Mouse (Mus musculus) activated CD4-positive, CD25-positive, alpha-beta regulatory T cell, adult 4 months (primary cell): ENCODE results near the gene Dusp18. TPM values are rescaled to one million over a fixed set of nuclear protein-coding genes. Genes with fewer than 3 reads are reported as not detected.
A peak's percentile ranks its signal among the peaks of the same experiment; 100 is the strongest.

Experiments used
- ATAC-seq: one replicate; pipeline ENCODE4 v1.8.0; 2017
- polyA plus RNA-seq, 2 experiments: library from polyadenylated mRNA; unstranded; fragments of 100-300 nt; shearing (Covaris generic); gene quantifications; one replicate each; pipeline ENCODE4 v1.2.1; 2017

Gene Dusp18
- polyA plus RNA-seq, 2 experiments from 2014 or later, result 0.10 to 0.20 TPM

- peak; percentile 90 for ATAC-seq
Measured at GRCm38 (mm10) chr11:3931511-3932211, 36.6 kb downstream of the Dusp18 start, which contains the start of gene Tcn2. Gene Tcn2, minus strand, starts transcription at chr11:3932159.

DNA sequence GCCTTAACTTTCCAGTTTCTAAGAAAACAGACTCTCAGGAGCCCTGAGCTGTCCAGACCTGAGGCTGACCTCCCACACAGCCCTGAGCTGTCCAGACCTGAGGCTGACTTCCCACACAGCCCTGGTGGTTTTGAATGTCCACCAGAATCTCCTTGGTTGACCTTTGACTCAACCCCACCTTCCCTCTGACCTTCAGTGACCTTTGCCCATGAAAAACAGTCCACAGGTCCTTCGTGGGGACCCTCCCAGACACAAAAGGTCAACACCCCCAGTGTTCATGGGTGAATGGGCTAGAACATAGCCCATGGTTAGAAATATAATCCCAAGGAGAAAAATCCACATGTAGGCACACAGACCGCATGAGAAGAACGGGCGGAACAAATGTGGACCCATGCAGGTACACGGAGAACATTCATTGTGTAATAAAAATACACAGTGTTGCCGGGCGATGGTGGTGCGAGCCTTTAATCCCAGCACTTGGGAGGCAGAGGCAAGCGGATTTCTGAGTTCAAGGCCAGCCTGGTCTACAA lies 38.8 kb downstream of the Dusp18 start:
- ATAC-seq, result no peak

GRCm38 (mm10) chr11:3935135-3935534 lies 40.1 kb downstream of the Dusp18 start:
- ATAC-seq, result no peak

GRCm38 (mm10) chr11:3936318-3936717 lies 41.3 kb downstream of the Dusp18 start:
- ATAC-seq, result no peak

DNA sequence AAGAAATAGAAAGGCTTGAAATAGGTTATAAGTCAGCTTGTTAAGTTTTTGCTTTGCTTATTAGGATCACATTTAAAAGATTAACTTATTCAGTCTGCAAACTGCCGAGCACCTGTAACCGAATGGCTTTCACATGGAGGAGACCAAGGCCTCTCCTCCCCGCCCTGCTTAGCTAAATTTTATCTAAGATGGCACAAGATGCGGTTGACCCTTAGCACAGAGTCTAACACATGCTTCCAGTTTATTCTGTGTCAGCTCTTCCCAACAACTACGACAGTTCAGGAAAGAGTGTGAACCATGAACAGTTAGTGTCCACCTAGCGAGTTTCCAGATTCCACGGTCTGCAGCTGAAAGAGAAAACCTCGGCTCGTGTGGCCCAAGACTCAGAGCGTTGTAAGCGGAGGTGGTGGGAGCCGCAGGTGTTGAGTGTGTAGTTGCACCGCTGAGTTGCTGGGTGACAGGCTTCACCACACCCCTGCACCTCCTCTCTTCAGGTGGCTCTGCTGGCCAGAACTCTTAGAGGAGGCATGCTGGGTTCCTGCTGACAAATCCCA lies 42.4 kb downstream of the Dusp18 start:
- ATAC-seq, result no peak

GRCm38 (mm10) chr11:3941371-3941770 lies 46.3 kb downstream of the Dusp18 start:
- ATAC-seq, result no peak

DNA sequence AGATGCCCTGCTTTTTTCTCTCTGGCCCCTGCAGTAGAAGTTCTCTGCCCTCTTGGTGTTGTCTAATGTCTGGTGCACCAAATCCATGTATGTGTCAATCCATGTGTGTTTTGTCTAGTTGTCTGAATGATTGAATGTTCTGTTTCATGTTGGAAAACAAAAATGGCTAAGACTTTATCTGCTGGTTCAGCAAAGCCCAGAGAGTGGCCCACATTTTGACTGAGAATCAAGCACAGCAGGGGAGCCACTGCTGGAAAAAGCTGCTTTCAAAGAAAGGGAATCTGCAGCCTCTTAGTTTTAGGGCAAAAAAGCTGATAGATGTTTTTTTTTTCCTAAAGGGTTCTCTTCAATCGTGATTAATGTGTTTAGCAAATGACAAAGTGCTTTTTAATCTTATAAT lies 51.3 kb downstream of the Dusp18 start:
- no peak for ATAC-seq

Other genes starting within 250 kb of the Dusp18 start
- gene Morc2a, start 246.0 kb upstream of the Dusp18 start, polyA plus RNA-seq, result 1 to 10 TPM; 6.5 to 7.8 TPM
- gene Osbp2, start 31.3 kb upstream of the Dusp18 start, polyA plus RNA-seq, result not detected
- not detected for gene 4921536K21Rik, start 142 bp upstream of the Dusp18 start, polyA plus RNA-seq
- gene Slc35e4, start 19.4 kb downstream of the Dusp18 start, polyA plus RNA-seq, result 1 to 10 TPM; 1.1 to 1.2 TPM
- gene Tcn2, start 36.9 kb downstream of the Dusp18 start, polyA plus RNA-seq, result 10 to 100 TPM; 20.4 to 23.1 TPM
- 10 to 100 TPM; 45.6 to 74.8 TPM for gene Pes1, start 68.7 kb downstream of the Dusp18 start, polyA plus RNA-seq
- gene 4930556J24Rik, start 81.5 kb downstream of the Dusp18 start, polyA plus RNA-seq, result not detected
- not detected for gene Gal3st1, start 88.4 kb downstream of the Dusp18 start, polyA plus RNA-seq
- not detected for gene Sec14l4, start 136.2 kb downstream of the Dusp18 start, polyA plus RNA-seq
- gene Sec14l3, start 169.6 kb downstream of the Dusp18 start, polyA plus RNA-seq, result not detected
- gene Mtfp1, start 200.2 kb downstream of the Dusp18 start, polyA plus RNA-seq, result 1 to 10 TPM; 1.4 to 2.8 TPM
- gene Sec14l2, start 228.2 kb downstream of the Dusp18 start, polyA plus RNA-seq, result 1 to 10 TPM in 1 of 2 experiments, under 1 TPM in 1; 0.48 to 1.2 TPM
- 10 to 100 TPM in 1 of 2 experiments, 1 to 10 TPM in 1; 8.8 to 11.5 TPM for gene Rnf215, start 240.0 kb downstream of the Dusp18 start, polyA plus RNA-seq